22 mouse cellular contexts compared by ENCODE assay signal in genomic region chr17:62603604-62604003, GRCm38 (mm10).
"Had no signal": no experiment of that assay in that cellular context is flagged by ENCODE, and none has a peak within 500 bp of the region (broad histone marks: within the 10 kb centered on the region; RNA-seq: fewer than 3 reads in every experiment).

No protein-coding gene starts in this region.

- H3K4me3 ChIP-seq: kidney, embryonic 15.5 days; limb, embryonic 15.5 days; midbrain, embryonic 10.5 days; midbrain, embryonic 13.5 days; myocyte; neural tube, embryonic 13.5 days had no signal

- H3K4me2 ChIP-seq: kidney, embryonic 15.5 days; limb, embryonic 15.5 days; liver, embryonic 11.5 days; lung, embryonic 14.5 days; midbrain, embryonic 13.5 days; neural tube, embryonic 13.5 days had no signal

- ATAC-seq: liver, postnatal 0 days; lung, postnatal 0 days; midbrain, embryonic 13.5 days; midbrain, embryonic 16.5 days had no signal

- H3K9me3 ChIP-seq: kidney, embryonic 15.5 days; limb, embryonic 15.5 days; midbrain, embryonic 10.5 days; midbrain, embryonic 13.5 days; neural tube, embryonic 13.5 days had no signal

- H3K27ac ChIP-seq: kidney, embryonic 15.5 days; limb, embryonic 15.5 days; liver, embryonic 14.5 days; macrophage; midbrain, embryonic 10.5 days; midbrain, embryonic 13.5 days; neural tube, embryonic 13.5 days; stomach, postnatal 0 days had no signal

- DNase-seq: kidney, adult 8-10 months; kidney, postnatal 10 days; kidney, postnatal 36 days; left cerebral cortex, postnatal 4 days; liver, postnatal 0 days; lung, embryonic 14.5 days; retina, postnatal 1 day; thymus, adult 2 months; thymus, postnatal 14 days; thymus, postnatal 4 days had no signal

- H3K9ac ChIP-seq: kidney, embryonic 15.5 days; limb, embryonic 15.5 days; liver, embryonic 14.5 days; liver, postnatal 0 days; lung, embryonic 14.5 days; midbrain, embryonic 13.5 days; neural tube, embryonic 13.5 days had no signal

- H3K27me3 ChIP-seq: kidney, embryonic 15.5 days; limb, embryonic 15.5 days; midbrain, embryonic 13.5 days; neural tube, embryonic 13.5 days had no signal
